Mouse (Mus musculus): ENCODE measurements around the gene Sec22b. TPM values are rescaled to one million over a fixed set of nuclear protein-coding genes. Genes with fewer than 3 reads are reported as not detected.
A peak's percentile ranks its signal among the peaks of the same experiment; 100 is the strongest.

Sec22b gene
- polyA plus RNA-seq, 1 experiment from 2014 or later: 143 TPM

- Histone ChIP-seq H3K9ac (ENCODE audit: low read length) (peak overlapping the region; percentile 65), H3K4me2 (ENCODE audit: low read depth, low read length) (peak overlapping the region; percentile 93), H3K36me3 (ENCODE audit: control insufficient read depth, insufficient read depth, low read length) (no peaks in the 10 kb centered on the region), H3K27ac (ENCODE audit: low read length) (no peak overlapping the region), H3K4me3 (replicated peaks; ENCODE audit: low read length) (peak overlapping the region; percentile 49), H3K4me1 (ENCODE audit: control insufficient read depth, insufficient read depth, low read length) (peaks cover 12% of the 10 kb centered on the region; the same call in 1 of the 2 replicates), H3K9me3 (replicated peaks; ENCODE audit: control insufficient read depth, low read length) (no peaks in the 10 kb centered on the region), H3K27me3 (ENCODE audit: control insufficient read depth, insufficient read depth, low read length) (0 out of 2 replicates have a peak, but pooled peaks cover 5% of the 10 kb centered on the region)
- ATAC-seq (ENCODE audit: insufficient read depth, low FRiP score): peak; percentile 92
- WGBS: 4% methylated on average over 42 of the region's 42 CpGs
Observed at GRCm38 (mm10) chr3:97868024-97868689, 32.8 kb upstream of the Sec22b start.

- no peak overlapping the region for H3K4me2 ChIP-seq (ENCODE audit: low read depth, low read length)
- H3K4me3 ChIP-seq (replicated peaks; ENCODE audit: low read length): no peak overlapping the region
- H3K4me1 ChIP-seq (ENCODE audit: control insufficient read depth, insufficient read depth, low read length): peaks cover 12% of the 10 kb centered on the region; the same call in 1 of the 2 replicates
- WGBS: 52% methylated on average over 5 of the region's 5 CpGs
- no peak overlapping the region for H3K9ac ChIP-seq (ENCODE audit: low read length)
- 0 out of 2 replicates have a peak, but pooled peaks cover 5% of the 10 kb centered on the region for H3K27me3 ChIP-seq (ENCODE audit: control insufficient read depth, insufficient read depth, low read length)
- no peaks in the 10 kb centered on the region for H3K9me3 ChIP-seq (replicated peaks; ENCODE audit: control insufficient read depth, low read length)
- no peak overlapping the region for H3K27ac ChIP-seq (ENCODE audit: low read length)
- H3K36me3 ChIP-seq (ENCODE audit: control insufficient read depth, insufficient read depth, low read length): no peaks in the 10 kb centered on the region
- no peak for ATAC-seq (ENCODE audit: insufficient read depth, low FRiP score)
Observed at GRCm38 (mm10) chr3:97868733-97869132, 32.3 kb upstream of the Sec22b start.

GRCm38 (mm10) chr3:97869730-97870129, 31.3 kb upstream of the Sec22b start:
- Histone ChIP-seq H3K27me3 (ENCODE audit: control insufficient read depth, insufficient read depth, low read length) (0 out of 2 replicates have a peak, but pooled peaks cover 5% of the 10 kb centered on the region), H3K4me2 (ENCODE audit: low read depth, low read length) (no peak overlapping the region), H3K9ac (ENCODE audit: low read length) (no peak overlapping the region), H3K4me3 (replicated peaks; ENCODE audit: low read length) (no peak overlapping the region), H3K36me3 (ENCODE audit: control insufficient read depth, insufficient read depth, low read length) (no peaks in the 10 kb centered on the region), H3K4me1 (ENCODE audit: control insufficient read depth, insufficient read depth, low read length) (peaks cover 12% of the 10 kb centered on the region; the same call in 1 of the 2 replicates), H3K9me3 (replicated peaks; ENCODE audit: control insufficient read depth, low read length) (no peaks in the 10 kb centered on the region), H3K27ac (ENCODE audit: low read length) (no peak overlapping the region)
- no peak for ATAC-seq (ENCODE audit: insufficient read depth, low FRiP score)
- 62% methylated on average over 4 of the region's 4 CpGs for WGBS

- Histone ChIP-seq H3K4me3 (replicated peaks; ENCODE audit: low read length) (no peak overlapping the region), H3K27me3 (ENCODE audit: control insufficient read depth, insufficient read depth, low read length) (no peaks in the 10 kb centered on the region), H3K9ac (ENCODE audit: low read length) (no peak overlapping the region), H3K9me3 (replicated peaks; ENCODE audit: control insufficient read depth, low read length) (no peaks in the 10 kb centered on the region), H3K4me1 (ENCODE audit: control insufficient read depth, insufficient read depth, low read length) (no peaks in the 10 kb centered on the region), H3K4me2 (ENCODE audit: low read depth, low read length) (no peak overlapping the region), H3K27ac (ENCODE audit: low read length) (no peak overlapping the region), H3K36me3 (ENCODE audit: control insufficient read depth, insufficient read depth, low read length) (no peaks in the 10 kb centered on the region)
- ATAC-seq (ENCODE audit: insufficient read depth, low FRiP score): no peak
- WGBS: 35% methylated on average over 5 of the region's 5 CpGs
Observed at GRCm38 (mm10) chr3:97874777-97875176, 26.2 kb upstream of the Sec22b start.

- Histone ChIP-seq H3K9me3 (replicated peaks; ENCODE audit: control insufficient read depth, low read length) (no peaks in the 10 kb centered on the region), H3K9ac (ENCODE audit: low read length) (no peak overlapping the region), H3K4me3 (replicated peaks; ENCODE audit: low read length) (no peak overlapping the region), H3K36me3 (ENCODE audit: control insufficient read depth, insufficient read depth, low read length) (no peaks in the 10 kb centered on the region), H3K4me2 (ENCODE audit: low read depth, low read length) (no peak overlapping the region), H3K27ac (ENCODE audit: low read length) (no peak overlapping the region), H3K27me3 (ENCODE audit: control insufficient read depth, insufficient read depth, low read length) (no peaks in the 10 kb centered on the region), H3K4me1 (ENCODE audit: control insufficient read depth, insufficient read depth, low read length) (no peaks in the 10 kb centered on the region)
- 26% methylated on average over 8 of the region's 8 CpGs for WGBS
- ATAC-seq (ENCODE audit: insufficient read depth, low FRiP score): no peak
Observed at GRCm38 (mm10) chr3:97876259-97876658, 24.7 kb upstream of the Sec22b start.

GRCm38 (mm10) chr3:97879222-97879621, 21.8 kb upstream of the Sec22b start:
- WGBS: 16% methylated on average over 5 of the region's 5 CpGs

GRCm38 (mm10) chr3:97881576-97881975, 19.4 kb upstream of the Sec22b start:
- H3K4me2 ChIP-seq (ENCODE audit: low read depth, low read length): no peak overlapping the region
- H3K36me3 ChIP-seq (ENCODE audit: control insufficient read depth, insufficient read depth, low read length): no peaks in the 10 kb centered on the region
- no peak overlapping the region for H3K4me3 ChIP-seq (replicated peaks; ENCODE audit: low read length)
- WGBS: 94% methylated on average over 5 of the region's 5 CpGs
- H3K9me3 ChIP-seq (replicated peaks; ENCODE audit: control insufficient read depth, low read length): no peaks in the 10 kb centered on the region
- H3K27me3 ChIP-seq (ENCODE audit: control insufficient read depth, insufficient read depth, low read length): no peaks in the 10 kb centered on the region
- no peak for ATAC-seq (ENCODE audit: insufficient read depth, low FRiP score)
- no peaks in the 10 kb centered on the region for H3K4me1 ChIP-seq (ENCODE audit: control insufficient read depth, insufficient read depth, low read length)
- no peak overlapping the region for H3K9ac ChIP-seq (ENCODE audit: low read length)
- H3K27ac ChIP-seq (ENCODE audit: low read length): no peak overlapping the region

More at GRCm38 (mm10) chr3:97879222-97879621, 21.8 kb upstream of the Sec22b start:
- Histone ChIP-seq H3K27ac (ENCODE audit: low read length) (no peak overlapping the region), H3K4me3 (replicated peaks; ENCODE audit: low read length) (no peak overlapping the region), H3K9me3 (replicated peaks; ENCODE audit: control insufficient read depth, low read length) (no peaks in the 10 kb centered on the region), H3K9ac (ENCODE audit: low read length) (no peak overlapping the region), H3K36me3 (ENCODE audit: control insufficient read depth, insufficient read depth, low read length) (no peaks in the 10 kb centered on the region), H3K4me2 (ENCODE audit: low read depth, low read length) (no peak overlapping the region), H3K27me3 (ENCODE audit: control insufficient read depth, insufficient read depth, low read length) (no peaks in the 10 kb centered on the region), H3K4me1 (ENCODE audit: control insufficient read depth, insufficient read depth, low read length) (no peaks in the 10 kb centered on the region)
- no peak for ATAC-seq (ENCODE audit: insufficient read depth, low FRiP score)

- Histone ChIP-seq H3K27ac (ENCODE audit: low read length) (no peak overlapping the region), H3K9ac (ENCODE audit: low read length) (no peak overlapping the region), H3K27me3 (ENCODE audit: control insufficient read depth, insufficient read depth, low read length) (peaks cover 25% of the 10 kb centered on the region), H3K9me3 (replicated peaks; ENCODE audit: control insufficient read depth, low read length) (no peaks in the 10 kb centered on the region), H3K4me2 (ENCODE audit: low read depth, low read length) (no peak overlapping the region), H3K36me3 (ENCODE audit: control insufficient read depth, insufficient read depth, low read length) (no peaks in the 10 kb centered on the region), H3K4me3 (replicated peaks; ENCODE audit: low read length) (no peak overlapping the region), H3K4me1 (ENCODE audit: control insufficient read depth, insufficient read depth, low read length) (peaks cover 9% of the 10 kb centered on the region; the same call in 1 of the 2 replicates)
- 74% methylated on average over 5 of the region's 5 CpGs for WGBS
- no peak for ATAC-seq (ENCODE audit: insufficient read depth, low FRiP score)
Observed at GRCm38 (mm10) chr3:97887785-97888167, 13.2 kb upstream of the Sec22b start.

GRCm38 (mm10) chr3:97888168-97888901, 12.7 kb upstream of the Sec22b start, which contains the start of gene Pde4dip:
Pde4dip (minus strand) TSS chr3:97888707.
- Histone ChIP-seq H3K9ac (ENCODE audit: low read length) (peak within 1 kb of the TSS; percentile 51; the same call in 1 of the 2 replicates), H3K4me1 (ENCODE audit: control insufficient read depth, insufficient read depth, low read length) (peaks cover 9% of the 10 kb centered on the region; the same call in 1 of the 2 replicates), H3K27ac (ENCODE audit: low read length) (no peak within 1 kb of the TSS), H3K27me3 (ENCODE audit: control insufficient read depth, insufficient read depth, low read length) (peaks cover 25% of the 10 kb centered on the region), H3K4me2 (ENCODE audit: low read depth, low read length) (peak within 1 kb of the TSS; percentile 67), H3K36me3 (ENCODE audit: control insufficient read depth, insufficient read depth, low read length) (no peaks in the 10 kb centered on the region), H3K9me3 (replicated peaks; ENCODE audit: control insufficient read depth, low read length) (no peaks in the 10 kb centered on the region), H3K4me3 (replicated peaks; ENCODE audit: low read length) (peak within 1 kb of the TSS; percentile 42)
- 3% methylated on average over 44 of the region's 44 CpGs for WGBS
- no peak for ATAC-seq (ENCODE audit: insufficient read depth, low FRiP score)
